Mouse (Mus musculus) thymus, adult 2 months (tissue): ENCODE data around the gene Igsf3.

ENCODE experiments used
- CTCF ChIP-seq: fragments of 200-500 bp; IDR thresholded peaks from 2 replicates; pipeline ENCODE4 v1.5.1; 2012; ENCODE audit warnings: mild to moderate bottlenecking, control low read depth, low read length, moderate library complexity, borderline replicate concordance; ENCODE audit not compliant: control insufficient read depth, poor library complexity, insufficient read depth; ENCODE audit errors: extremely low read depth
- POLR2A ChIP-seq: fragments of 200-500 bp; IDR thresholded peaks from 2 replicates; pipeline ENCODE4 v1.6.1; 2012; ENCODE audit warnings: mild to moderate bottlenecking, low read length, control low read depth, moderate library complexity; ENCODE audit not compliant: control insufficient read depth, poor library complexity, insufficient read depth; ENCODE audit errors: extremely low read depth

- TF ChIP-seq POLR2A (no peak), CTCF (no peak)
Observed at GRCm38 (mm10) chr3:101447239-101447638, 70.4 kb downstream of the Igsf3 start.
